Mouse (Mus musculus) c-Kit-negative CD71-positive TER-119-positive erythroid progenitor cells, embryonic 14.5 days (primary cell): Measurements from ENCODE around the gene Cabp2.
"Not testable (repeated sequence)": the region's sequence is repeated elsewhere in the genome, so short reads cannot be mapped to it uniquely, and the experiment has no call there.

Source experiments
- DNase-seq: peaks from one replicate; pipeline ENCODE4 v3.0.0-alpha.2; 2013; ENCODE audit warnings: low read depth, low spot score

Gene Cabp2

DNA sequence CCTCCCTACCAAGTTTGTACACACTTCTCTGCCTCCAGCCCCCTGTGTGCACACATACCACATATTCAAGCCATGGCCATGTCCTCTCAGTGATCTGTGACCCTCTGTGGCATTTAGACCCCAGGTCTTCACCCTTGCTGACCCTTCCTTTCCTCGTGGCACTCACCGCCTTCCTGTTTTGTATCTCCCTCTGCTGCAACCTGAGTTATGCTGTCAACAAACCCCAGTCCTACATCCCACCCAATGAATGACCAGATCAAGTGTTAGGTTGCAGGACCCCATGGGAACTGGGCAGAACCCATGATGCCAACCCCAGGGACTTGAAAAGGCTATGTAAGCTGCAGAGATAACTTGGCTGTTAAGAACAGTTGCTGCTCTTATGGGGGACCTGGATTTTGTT, 20.7 kb downstream of the Cabp2 start:
- DNase-seq, result no peak

DNA sequence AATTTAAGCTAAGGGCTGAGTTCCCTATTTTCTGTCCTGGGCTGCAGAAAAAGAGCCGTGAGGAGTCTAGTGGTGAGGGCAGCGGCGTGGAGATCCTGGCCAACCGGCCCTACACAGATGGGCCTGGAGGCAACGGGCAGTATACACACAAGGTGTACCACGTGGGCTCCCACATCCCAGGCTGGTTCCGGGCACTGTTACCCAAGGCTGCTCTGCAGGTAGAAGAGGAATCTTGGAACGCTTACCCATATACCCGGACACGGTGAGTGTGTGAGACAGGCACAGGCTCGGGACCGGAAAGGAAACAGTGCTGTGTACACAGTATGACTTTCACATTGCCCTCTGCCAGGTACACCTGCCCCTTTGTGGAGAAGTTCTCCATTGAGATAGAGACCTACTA, 21.2 kb downstream of the Cabp2 start:
- no peak for DNase-seq

- no peak for DNase-seq
These were observed 21.9 kb downstream of the Cabp2 start for GRCm38 (mm10) chr19:4103294-4103693.

DNA sequence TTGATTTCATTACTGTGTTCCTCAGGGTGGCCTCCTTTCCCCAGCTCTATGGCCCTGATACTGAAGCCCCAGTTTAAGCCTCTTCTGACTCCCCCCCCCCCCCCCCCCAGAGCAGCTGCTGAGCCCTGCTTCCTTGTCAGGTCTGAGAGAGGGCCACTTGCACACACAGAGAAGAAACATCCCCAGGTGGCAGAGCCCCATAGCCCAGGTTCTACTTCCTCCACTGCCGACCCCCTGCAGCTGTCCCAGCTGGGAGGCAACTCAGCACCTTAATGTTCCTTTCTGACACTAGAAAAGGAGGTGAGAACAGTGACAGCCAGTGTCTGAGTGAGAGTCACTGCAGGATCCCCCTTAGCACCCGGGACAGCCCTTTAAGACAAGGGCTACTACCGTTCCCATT, 22.4 kb downstream of the Cabp2 start:
- DNase-seq, result no peak

- DNase-seq, result no peak
These were observed 23.4 kb downstream of the Cabp2 start for GRCm38 (mm10) chr19:4104675-4105194.

DNA sequence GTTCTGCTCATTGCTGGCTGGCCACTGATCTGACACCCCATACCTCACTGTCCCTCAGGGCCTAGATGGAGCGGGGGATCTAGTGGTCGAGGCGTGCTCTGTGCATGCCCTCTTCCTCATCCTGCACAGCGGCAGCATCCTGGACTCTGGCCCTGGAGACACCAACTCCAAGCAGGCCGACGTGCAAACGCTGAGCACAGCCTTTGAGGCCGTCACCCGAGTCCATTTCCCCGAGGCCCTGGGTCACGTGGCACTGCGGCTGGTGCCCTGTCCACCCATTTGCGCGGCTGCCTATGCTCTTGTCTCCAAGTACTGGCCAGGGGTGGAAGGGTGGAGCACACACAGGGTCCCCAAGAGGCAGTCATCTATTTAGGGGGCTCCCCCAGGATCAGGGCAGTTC, 25.3 kb downstream of the Cabp2 start:
- DNase-seq, result no peak

- no peak for DNase-seq
These were observed 27.2 kb downstream of the Cabp2 start for GRCm38 (mm10) chr19:4108535-4108934.

DNA sequence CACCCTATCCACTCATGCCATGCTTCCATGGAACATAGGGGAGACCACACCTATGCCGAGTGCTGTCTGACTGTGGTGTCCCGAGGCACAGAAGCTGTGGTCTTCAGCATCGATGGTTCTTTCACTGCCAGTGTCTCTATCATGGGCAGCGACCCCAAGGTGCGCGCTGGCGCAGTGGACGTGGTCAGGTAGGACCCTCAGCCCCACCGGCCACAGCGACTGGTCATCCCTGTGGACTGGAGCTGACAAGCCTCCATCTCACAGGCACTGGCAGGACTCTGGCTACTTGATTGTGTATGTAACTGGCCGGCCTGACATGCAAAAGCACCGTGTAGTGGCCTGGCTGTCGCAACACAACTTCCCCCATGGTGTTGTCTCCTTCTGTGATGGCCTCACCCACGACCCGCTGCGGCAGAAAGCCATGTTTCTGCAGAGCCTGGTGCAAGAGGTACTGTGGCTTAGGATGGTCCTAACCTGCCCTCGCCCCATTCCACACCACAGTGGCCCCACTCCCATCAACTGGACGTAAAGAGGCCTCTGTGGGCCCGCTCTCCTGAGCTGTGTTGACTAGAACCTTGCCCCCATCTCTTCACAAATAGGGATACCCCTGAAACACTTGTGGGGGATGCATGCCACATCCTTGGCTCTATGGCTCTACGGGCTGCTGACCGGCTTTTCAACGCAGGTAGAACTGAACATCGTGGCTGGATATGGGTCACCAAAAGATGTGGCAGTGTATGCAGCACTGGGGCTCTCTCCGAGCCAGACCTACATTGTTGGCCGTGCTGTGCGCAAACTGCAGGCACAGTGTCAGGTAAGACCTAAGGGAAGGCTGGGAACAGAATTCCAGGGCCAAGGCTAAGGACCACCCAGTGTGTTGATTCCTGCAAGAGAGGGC, 30.9 kb downstream of the Cabp2 start:
- DNase-seq, result no peak

DNA sequence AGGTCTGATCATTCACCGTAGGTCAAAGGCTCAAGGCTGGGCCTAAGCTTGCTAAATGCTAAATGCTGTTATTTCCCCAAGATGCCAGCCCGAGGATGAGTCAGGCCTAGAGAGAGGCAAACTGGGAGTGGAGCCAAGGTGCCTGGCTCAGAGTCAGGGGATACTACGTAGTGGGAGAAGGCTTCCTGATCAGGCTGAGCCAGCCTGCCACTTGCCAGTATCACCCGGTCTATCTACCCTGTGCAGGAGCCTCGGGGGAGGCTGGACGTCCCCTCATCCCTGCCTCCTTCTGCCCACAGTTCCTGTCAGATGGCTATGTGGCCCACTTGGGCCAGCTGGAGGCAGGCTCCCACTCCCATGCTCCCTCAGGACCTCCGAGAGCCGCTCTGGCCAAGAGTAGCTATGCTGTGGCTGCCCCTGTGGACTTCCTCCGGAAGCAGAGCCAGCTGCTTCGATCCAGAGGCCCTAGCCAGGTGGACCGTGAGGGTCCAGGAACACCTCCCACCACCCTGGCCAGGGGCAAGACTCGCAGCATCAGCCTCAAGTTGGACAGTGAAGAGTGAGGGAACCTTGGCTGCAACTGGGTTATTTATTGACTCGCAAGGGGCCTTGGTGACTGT, 31.9 kb downstream of the Cabp2 start:
- DNase-seq, result no peak

- DNase-seq, result no peak
These were observed 32.4 kb downstream of the Cabp2 start for GRCm38 (mm10) chr19:4113806-4114230.

GRCm38 (mm10) chr19:4114551-4114950, 33.2 kb downstream of the Cabp2 start:
- DNase-seq, result no peak

DNA sequence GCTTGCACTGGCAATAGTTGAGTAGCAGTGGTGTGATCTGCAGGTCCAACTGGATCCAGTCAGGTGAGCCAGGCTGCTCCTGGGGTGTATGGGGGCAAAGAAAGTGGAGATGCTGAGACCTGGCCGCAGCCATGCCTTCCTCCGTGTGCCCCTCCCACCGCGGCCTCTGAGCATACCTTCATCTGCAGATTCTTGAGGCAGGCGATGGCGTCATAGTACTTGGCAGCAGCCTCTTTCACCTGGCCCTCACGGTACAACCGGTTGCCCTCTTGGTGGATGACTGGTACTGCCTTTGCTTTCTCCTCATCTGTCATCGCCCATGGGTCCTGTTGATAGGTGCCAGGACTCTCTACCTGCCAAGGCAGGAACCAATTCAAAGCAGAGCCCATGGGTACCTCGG, 33.8 kb downstream of the Cabp2 start:
- DNase-seq, result no peak

GRCm38 (mm10) chr19:4115816-4116215, 34.4 kb downstream of the Cabp2 start:
- DNase-seq, result no peak

- DNase-seq, result no peak
These were observed 35.6 kb downstream of the Cabp2 start for GRCm38 (mm10) chr19:4117006-4117405.

- no peak for DNase-seq
These were observed 37.0 kb downstream of the Cabp2 start for GRCm38 (mm10) chr19:4118350-4118749.

DNA sequence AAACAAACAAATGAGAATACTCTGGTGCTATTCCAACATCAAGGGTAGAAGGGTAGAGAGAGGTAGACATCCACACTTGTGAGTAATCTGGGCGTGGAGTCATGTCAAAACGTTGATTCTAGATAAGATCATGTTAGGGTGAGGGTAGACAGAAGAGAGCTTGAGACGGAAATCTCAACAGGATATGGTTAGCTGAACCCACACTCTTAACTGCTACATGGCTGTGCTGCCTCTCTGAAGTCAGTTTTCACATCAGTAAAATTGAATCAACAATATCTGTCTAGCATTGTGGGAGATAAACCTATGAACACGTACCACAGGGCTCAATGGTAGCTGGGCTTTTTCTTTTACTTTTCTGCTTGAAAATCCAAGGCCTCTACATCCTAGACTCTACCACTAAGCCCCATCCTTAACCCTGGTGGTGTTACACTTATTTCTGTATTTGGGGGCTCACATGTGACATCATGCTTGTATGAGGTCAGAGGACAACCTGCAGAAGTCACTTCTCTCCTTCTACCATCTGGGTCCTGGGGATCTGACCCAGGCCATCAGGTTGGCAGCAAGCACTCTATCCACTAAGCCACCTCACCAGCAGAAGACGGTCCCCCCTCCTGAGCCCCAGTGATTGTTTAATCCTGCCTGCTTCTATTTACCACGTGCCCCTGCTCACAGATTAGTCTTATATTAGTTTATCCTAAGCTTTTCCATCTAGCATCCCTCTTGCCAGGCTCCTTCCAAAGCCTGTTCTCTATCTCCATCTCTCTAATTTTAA, 38.5 kb downstream of the Cabp2 start:
- DNase-seq, result no peak

- no peak for DNase-seq
These were observed 39.1 kb downstream of the Cabp2 start for GRCm38 (mm10) chr19:4120496-4120895.

DNA sequence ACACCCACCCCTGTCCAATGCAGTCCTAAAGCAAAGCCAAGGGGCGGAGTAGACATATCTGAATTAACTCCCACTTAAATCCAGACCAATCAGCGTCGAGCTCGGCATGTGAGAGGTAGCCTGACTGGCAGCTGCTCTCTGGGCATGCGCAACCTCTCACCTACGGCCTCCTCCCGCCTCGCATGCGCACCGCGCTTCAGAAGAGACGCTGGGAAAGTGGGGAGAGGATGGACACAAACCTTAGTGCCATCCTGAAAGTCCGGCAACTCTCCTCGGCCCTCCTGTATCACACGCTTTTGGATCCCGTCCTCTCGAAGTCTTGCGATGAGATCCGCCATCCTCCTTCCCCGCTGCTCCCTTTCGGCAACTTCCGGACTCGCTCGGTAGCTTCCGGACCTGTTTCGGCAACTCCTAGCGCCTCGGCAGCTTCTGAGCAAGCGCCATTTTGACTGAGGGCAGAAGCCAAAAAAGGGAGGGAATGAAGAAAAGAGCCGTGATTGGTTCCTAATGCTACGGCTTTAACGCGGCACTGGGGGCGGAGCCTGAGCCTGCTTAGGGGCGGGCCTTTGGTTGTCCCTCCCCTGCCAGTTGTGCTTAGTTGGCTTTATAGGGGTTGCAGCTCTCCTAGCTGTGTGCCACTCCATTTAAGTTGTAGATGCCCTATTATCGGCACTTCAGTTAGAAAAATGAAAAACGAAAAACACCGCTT, 39.9 kb downstream of the Cabp2 start:
- DNase-seq, result peak; percentile 94

- not testable (repeated sequence) for DNase-seq
These were observed 40.5 kb downstream of the Cabp2 start for GRCm38 (mm10) chr19:4121896-4122295.

- DNase-seq, result no peak
These were observed 41.3 kb downstream of the Cabp2 start for GRCm38 (mm10) chr19:4122411-4123370.
